Comparison of ENCODE assay signal across 24 mouse cellular contexts in the genomic region with DNA sequence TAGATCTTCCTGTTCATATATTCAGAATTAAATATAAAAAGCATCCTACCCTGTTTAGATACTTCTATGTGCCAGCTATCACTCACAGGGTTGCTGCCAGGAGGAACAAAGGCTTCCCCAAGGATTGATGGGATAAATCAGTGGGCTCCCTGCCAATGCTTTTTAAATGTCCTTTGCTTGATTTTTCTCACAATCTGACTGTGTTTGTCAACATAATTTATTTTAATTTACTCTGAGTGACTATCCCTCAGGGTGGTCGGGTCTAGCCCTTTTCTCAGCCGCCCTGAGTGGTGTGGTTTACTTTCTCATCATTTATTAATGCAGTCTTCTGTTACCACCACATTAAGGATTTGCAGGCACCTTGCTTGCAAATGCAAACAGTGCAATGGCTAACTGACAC.
A peak's percentile ranks its signal among the peaks of the same experiment; 100 is the strongest.
DNase-seq lines count a peak whose midpoint lies in the region; ATAC-seq lines count a peak whose summit lies in the region.
"Had no signal": no experiment of that assay in that cellular context is flagged by ENCODE, and none has a peak within 500 bp of the region (broad histone marks: within the 10 kb centered on the region; RNA-seq: fewer than 3 reads in every experiment).

No protein-coding gene starts in this region.

- H3K27ac ChIP-seq in heart, embryonic 14.5 days (replicated peaks in 1 of 2; ENCODE audit: control insufficient read depth in 1 of 2, insufficient read depth in 1 of 2, low read depth in 2 of 2, low read length in 2 of 2): peak overlapping the region; percentile 53 to 56; a peak in 3 of 4 replicates
- no peak overlapping the region for H3K27ac ChIP-seq in midbrain, embryonic 11.5 days (ENCODE audit: low read depth, low read length)
- no peak overlapping the region for H3K27ac ChIP-seq in midbrain, embryonic 10.5 days (replicated peaks)
- H3K27ac ChIP-seq: embryonic facial prominence, embryonic 15.5 days; forebrain, embryonic 10.5 days; hindbrain, embryonic 12.5 days had no signal

- peaks cover 2 to 10% of the 10 kb centered on the region in 2 experiments for H3K4me1 ChIP-seq in heart, embryonic 14.5 days (ENCODE audit: control insufficient read depth in 2 of 2, insufficient read depth in 2 of 2, low read length in 2 of 2)
- no peaks in the 10 kb centered on the region for H3K4me1 ChIP-seq in midbrain, embryonic 11.5 days (ENCODE audit: control insufficient read depth, insufficient read depth, low read length)
- H3K4me1 ChIP-seq in midbrain, embryonic 10.5 days: 0 out of 2 replicates have a peak, but pooled peaks cover 3% of the 10 kb centered on the region
- H3K4me1 ChIP-seq: embryonic facial prominence, embryonic 15.5 days; hindbrain, embryonic 12.5 days had no signal

- H3K9ac ChIP-seq in heart, embryonic 14.5 days (ENCODE audit: low read length): no peak overlapping the region
- H3K9ac ChIP-seq in midbrain, embryonic 11.5 days (ENCODE audit: low read length): no peak overlapping the region
- H3K9ac ChIP-seq: embryonic facial prominence, embryonic 15.5 days; hindbrain, embryonic 12.5 days had no signal

- no peak overlapping the region for H3K4me3 ChIP-seq in heart, embryonic 14.5 days (ENCODE audit: control insufficient read depth in 1 of 2, insufficient read depth in 1 of 2, low read depth in 1 of 2, low read length in 2 of 2)
- H3K4me3 ChIP-seq in midbrain, embryonic 11.5 days (ENCODE audit: low read depth, low read length): no peak overlapping the region
- no peak overlapping the region for H3K4me3 ChIP-seq in midbrain, embryonic 10.5 days
- H3K4me3 ChIP-seq: embryonic facial prominence, embryonic 15.5 days; erythroblast, embryonic 14.5 days; forebrain, embryonic 10.5 days; hindbrain, embryonic 12.5 days had no signal

- H3K27me3 ChIP-seq in heart, embryonic 14.5 days (ENCODE audit: control insufficient read depth, insufficient read depth, low read length): no peaks in the 10 kb centered on the region
- no peaks in the 10 kb centered on the region for H3K27me3 ChIP-seq in midbrain, embryonic 11.5 days (ENCODE audit: control insufficient read depth, insufficient read depth, low read length)
- no peaks in the 10 kb centered on the region for H3K27me3 ChIP-seq in midbrain, embryonic 10.5 days (ENCODE audit: low read depth, poor library complexity, severe bottlenecking)
- H3K27me3 ChIP-seq: embryonic facial prominence, embryonic 15.5 days; hindbrain, embryonic 12.5 days had no signal

- intact Hi-C loops in heart, postnatal 25 days (cut with DNase I): no loop called here

- 72% methylated on average over 2 of the region's 2 CpGs for WGBS in heart, embryonic 14.5 days
- WGBS in midbrain, embryonic 11.5 days: 72% methylated on average over 2 of the region's 2 CpGs
- 74% methylated on average over 2 of the region's 2 CpGs for WGBS in midbrain, embryonic 10.5 days

- no peak for ATAC-seq in heart, embryonic 14.5 days (ENCODE audit: insufficient number of reproducible peaks, insufficient read depth, low FRiP score, low read depth)
- no peak for ATAC-seq in midbrain, embryonic 11.5 days (ENCODE audit: low FRiP score)
- ATAC-seq: forebrain, embryonic 16.5 days; hindbrain, embryonic 16.5 days; inflammation-experienced regulatory T-cells, adult 6 months; intestine, postnatal 0 days had no signal

- H3K9me3 ChIP-seq in heart, embryonic 14.5 days (ENCODE audit: control insufficient read depth, low read length): peaks cover 13% of the 10 kb centered on the region
- no peaks in the 10 kb centered on the region; the same call in 1 of the 2 replicates for H3K9me3 ChIP-seq in midbrain, embryonic 11.5 days (ENCODE audit: control insufficient read depth, low read length)
- H3K9me3 ChIP-seq in midbrain, embryonic 10.5 days (replicated peaks): peaks cover 8% of the 10 kb centered on the region
- H3K9me3 ChIP-seq: embryonic facial prominence, embryonic 15.5 days had no signal

- no peaks in the 10 kb centered on the region for H3K36me3 ChIP-seq in heart, embryonic 14.5 days (ENCODE audit: control insufficient read depth, insufficient read depth, low read length)
- H3K36me3 ChIP-seq in midbrain, embryonic 11.5 days (ENCODE audit: control insufficient read depth, insufficient read depth, low read length): no peaks in the 10 kb centered on the region
- no peaks in the 10 kb centered on the region for H3K36me3 ChIP-seq in midbrain, embryonic 10.5 days
- H3K36me3 ChIP-seq: embryonic facial prominence, embryonic 15.5 days; forebrain, embryonic 10.5 days; hindbrain, embryonic 12.5 days had no signal

- no peak overlapping the region for H3K4me2 ChIP-seq in heart, embryonic 14.5 days (ENCODE audit: low read length)
- no peak overlapping the region for H3K4me2 ChIP-seq in midbrain, embryonic 11.5 days
- H3K4me2 ChIP-seq: embryonic facial prominence, embryonic 15.5 days; hindbrain, embryonic 12.5 days had no signal

- no peak for DNase-seq in heart, postnatal 25 days (ENCODE audit: low spot score)
- peak; percentile 8 for DNase-seq in midbrain, embryonic 11.5 days (ENCODE audit: low spot score, missing footprints)
- DNase-seq in midbrain, embryonic 10.5 days (ENCODE audit: low spot score): no peak
- DNase-seq in retina, postnatal 1 day: peak; percentile 27
- DNase-seq in retina, embryonic 14.5 days (ENCODE audit: low spot score): no peak
- DNase-seq in urinary bladder, postnatal 36 days (ENCODE audit: low spot score in 2 of 2): no peak
- DNase-seq: adrenal gland, adult 2 months; adrenal gland, postnatal 25 days; cerebellum, adult 11 months; cerebellum, adult 8-10 months; cerebellum, postnatal 14 days; embryo, embryonic 11 days; gastrocnemius, postnatal 10 days; heart, adult 18-20 months; heart, postnatal 36 days had no signal

Comparison
In these comparisons a context has a peak if more than half of its experiments do, and no peak if none do; other contexts are left out.
1. DNase-seq: peak in midbrain, embryonic 11.5 days (single experiment) and retina, postnatal 1 day (single experiment); none in heart, postnatal 25 days (single experiment), midbrain, embryonic 10.5 days (single experiment), retina, embryonic 14.5 days (single experiment) and urinary bladder, postnatal 36 days (0 of 2).
2. H3K27ac ChIP-seq: peak in heart, embryonic 14.5 days (2 of 2); none in midbrain, embryonic 11.5 days (single experiment) and midbrain, embryonic 10.5 days (single experiment).